ENCODE assay signal across 20 mouse cellular contexts in genomic region chr4:81396883-81397282, GRCm38 (mm10).
"Had no signal": no experiment of that assay in that cellular context is flagged by ENCODE, and none has a peak within 500 bp of the region (broad histone marks: within the 10 kb centered on the region; RNA-seq: fewer than 3 reads in every experiment).

No protein-coding gene starts in this region.

- H3K4me2 ChIP-seq: limb, embryonic 13.5 days; liver, embryonic 12.5 days; liver, embryonic 15.5 days; lung, embryonic 15.5 days; midbrain, embryonic 12.5 days; midbrain, embryonic 15.5 days; neural tube, embryonic 12.5 days; neural tube, embryonic 15.5 days had no signal

- H3K4me1 ChIP-seq: limb, embryonic 13.5 days; liver, embryonic 12.5 days; liver, embryonic 15.5 days; midbrain, embryonic 12.5 days; midbrain, embryonic 15.5 days; neural tube, embryonic 12.5 days; neural tube, embryonic 15.5 days had no signal

- H3K9me3 ChIP-seq: limb, embryonic 13.5 days; liver, embryonic 12.5 days; liver, embryonic 15.5 days; lung, embryonic 15.5 days; midbrain, embryonic 12.5 days; midbrain, embryonic 15.5 days; neural tube, embryonic 12.5 days; neural tube, embryonic 15.5 days had no signal

- H3K36me3 ChIP-seq: liver, embryonic 12.5 days; liver, embryonic 15.5 days; midbrain, embryonic 15.5 days; neural tube, embryonic 15.5 days had no signal

- H3K9ac ChIP-seq: limb, embryonic 13.5 days; liver, embryonic 12.5 days; liver, embryonic 15.5 days; lung, embryonic 15.5 days; midbrain, embryonic 12.5 days; midbrain, embryonic 15.5 days; neural tube, embryonic 12.5 days; neural tube, embryonic 15.5 days had no signal

- DNase-seq: kidney, adult 18-20 months; kidney, postnatal 4 days; left cerebral cortex, postnatal 4 days; liver; lung, adult 18-20 months; lung, postnatal 10 days; lung, postnatal 36 days; right cerebral cortex, adult 18-20 months; right cerebral cortex, postnatal 14 days; right cerebral cortex, postnatal 4 days; thymus, postnatal 25 days had no signal

- H3K27ac ChIP-seq: limb, embryonic 13.5 days; liver, embryonic 12.5 days; liver, embryonic 15.5 days; lung, embryonic 15.5 days; midbrain, embryonic 12.5 days; midbrain, embryonic 15.5 days; neural tube, embryonic 12.5 days; neural tube, embryonic 15.5 days; stomach, postnatal 0 days had no signal

- H3K27me3 ChIP-seq: limb, embryonic 13.5 days; liver, embryonic 12.5 days; liver, embryonic 15.5 days; lung, embryonic 15.5 days; midbrain, embryonic 12.5 days; midbrain, embryonic 15.5 days; neural tube, embryonic 12.5 days; neural tube, embryonic 15.5 days had no signal

- ATAC-seq: liver, embryonic 12.5 days; midbrain, embryonic 15.5 days had no signal

- H3K4me3 ChIP-seq: limb, embryonic 13.5 days; liver, embryonic 12.5 days; liver, embryonic 15.5 days; lung, embryonic 15.5 days; midbrain, embryonic 12.5 days; midbrain, embryonic 15.5 days; neural tube, embryonic 12.5 days; neural tube, embryonic 15.5 days had no signal
